Mouse (Mus musculus) left cerebral cortex, postnatal 14 days (tissue): ENCODE data around the gene Spic. TPM values are rescaled to one million over a fixed set of nuclear protein-coding genes. Genes with fewer than 3 reads are reported as not detected.

Experiments used
- DNase-seq, 2 experiments: peaks; one replicate each; pipeline ENCODE4 v3.0.0; 2021 to 2022; ENCODE audit warnings: low spot score in 2 of 2, mixed read lengths in 1 of 2
- intact Hi-C: fragments of 180-260 bp; cut with DNase I; formaldehyde crosslinking; loops from one replicate; pipeline ENCODE4 v1.15.1; 2025
- long read RNA-seq, 2 experiments: library from polyadenylated mRNA; stranded (forward); transcript quantifications; one replicate each; pipeline ENCODE4 v2.0.0; 2021
- total RNA-seq, 2 experiments: library from RNA; stranded (reverse); gene quantifications; 2 replicates each; pipeline ENCODE4 v1.2.3; 2021

The Spic gene
- total RNA-seq, result not detected
- long read RNA-seq, experiment 1, result 0 reads
- long read RNA-seq, experiment 2, result 0 reads

- DNase-seq, result no peak
- intact Hi-C loops, result no loop called here
Observed at GRCm38 (mm10) chr10:88684925-88685324, at the start of gene Spic. Spic (minus strand) TSS chr10:88685015.

- intact Hi-C loops, result no loop called here
- no peak for DNase-seq
Observed at GRCm38 (mm10) chr10:88732309-88732622, 47.5 kb upstream of the Spic start.

- intact Hi-C loops, result no loop called here
- DNase-seq, result peak in 1 of 2 experiments; percentile 21
Observed at GRCm38 (mm10) chr10:88731496-88732308, 46.9 kb upstream of the Spic start.

- intact Hi-C loops, result no loop called here
- peak; percentile 91 to 93 for DNase-seq
Observed at GRCm38 (mm10) chr10:88730571-88731495, 46.0 kb upstream of the Spic start, which contains the start of gene Arl1. Arl1 (plus strand) TSS chr10:88730858.

- intact Hi-C loops, result loop anchor here (5.0 kb wide), 1 partner anchor 351 kb away; the partner anchor contains the start of genes Dram1 and Gnptab
- no peak for DNase-seq
Observed at GRCm38 (mm10) chr10:88728166-88728565, 43.4 kb upstream of the Spic start.

- intact Hi-C loops, result loop anchor here (5.0 kb wide), 1 partner anchor 350 kb away; the partner anchor contains the start of genes Dram1 and Gnptab
- DNase-seq, result peak; percentile 72 to 82
Observed at GRCm38 (mm10) chr10:88727128-88727527, 42.3 kb upstream of the Spic start.

- intact Hi-C loops, result loop anchor here (5.0 kb wide), 1 partner anchor 348 kb away; the partner anchor contains the start of genes Dram1 and Gnptab
- DNase-seq, result no peak
Observed at GRCm38 (mm10) chr10:88725343-88725742, 40.5 kb upstream of the Spic start.

GRCm38 (mm10) chr10:88719618-88720017 is 34.8 kb upstream of the Spic start:
- intact Hi-C loops, result no loop called here
- no peak for DNase-seq

GRCm38 (mm10) chr10:88717756-88718025 is 32.9 kb upstream of the Spic start:
- no peak for DNase-seq
- intact Hi-C loops, result no loop called here

GRCm38 (mm10) chr10:88716986-88717755 is 32.4 kb upstream of the Spic start:
- intact Hi-C loops, result no loop called here
- no peak for DNase-seq

- intact Hi-C loops, result no loop called here
- no peak for DNase-seq
Observed at GRCm38 (mm10) chr10:88715621-88716020, 30.8 kb upstream of the Spic start.

- intact Hi-C loops, result no loop called here
- no peak for DNase-seq
Observed at GRCm38 (mm10) chr10:88714744-88715143, 29.9 kb upstream of the Spic start.

GRCm38 (mm10) chr10:88712359-88712758 is 27.5 kb upstream of the Spic start:
- intact Hi-C loops, result no loop called here
- DNase-seq, result no peak

- intact Hi-C loops, result no loop called here
- peak; percentile 38 to 79 for DNase-seq
Observed at GRCm38 (mm10) chr10:88708671-88709523, 24.1 kb upstream of the Spic start.

GRCm38 (mm10) chr10:88700938-88701337 is 16.1 kb upstream of the Spic start:
- no peak for DNase-seq
- intact Hi-C loops, result no loop called here

- no peak for DNase-seq
- intact Hi-C loops, result no loop called here
Observed at GRCm38 (mm10) chr10:88682904-88683563, 1.8 kb downstream of the Spic start.

GRCm38 (mm10) chr10:88672825-88673224 is 12.0 kb downstream of the Spic start:
- DNase-seq, result no peak
- intact Hi-C loops, result no loop called here

GRCm38 (mm10) chr10:88672123-88672522 is 12.7 kb downstream of the Spic start:
- intact Hi-C loops, result no loop called here
- no peak for DNase-seq
